Mouse (Mus musculus) embryonic facial prominence, embryonic 13.5 days (tissue): ENCODE measurements around the gene Zfp119a. TPM values are rescaled to one million over a fixed set of nuclear protein-coding genes. Genes with fewer than 3 reads are reported as not detected.

ENCODE experiments used
- ATAC-seq: fragments of 200-750 bp; cut with Nextera tagmentation; 2 replicates; pipeline ENCODE4 v1.8.0; 2017; ENCODE audit warnings: low read depth; ENCODE audit not compliant: insufficient number of reproducible peaks, insufficient read depth, low FRiP score, low TSS enrichment
- H3K27ac ChIP-seq: fragments of 300-500 bp; sonication (generic); 2 replicates; pipeline ENCODE4 v1.5.1; 2015; ENCODE audit warnings: moderate library complexity, mild to moderate bottlenecking, inconsistent platforms
- H3K27me3 ChIP-seq: fragments of 300-500 bp; sonication (generic); 2 replicates; pipeline ENCODE4 v1.6.1; 2015; ENCODE audit warnings: mild to moderate bottlenecking, inconsistent platforms
- H3K36me3 ChIP-seq: fragments of 300-500 bp; sonication (generic); 2 replicates; pipeline ENCODE4 v1.6.1; 2015; ENCODE audit warnings: mild to moderate bottlenecking, inconsistent platforms
- H3K4me1 ChIP-seq: fragments of 300-500 bp; sonication (generic); 2 replicates; pipeline ENCODE4 v1.6.1; 2015; ENCODE audit warnings: inconsistent platforms
- H3K4me2 ChIP-seq: fragments of 300-500 bp; sonication (generic); 2 replicates; pipeline ENCODE4 v1.6.1; 2015; ENCODE audit warnings: moderate library complexity, mild to moderate bottlenecking, inconsistent platforms
- H3K4me3 ChIP-seq: fragments of 300-500 bp; sonication (generic); 2 replicates; pipeline ENCODE4 v1.5.1; 2015; ENCODE audit warnings: mild to moderate bottlenecking, inconsistent platforms
- H3K9ac ChIP-seq: fragments of 300-500 bp; sonication (generic); 2 replicates; pipeline ENCODE4 v1.6.1; 2015; ENCODE audit warnings: mild to moderate bottlenecking, inconsistent platforms
- H3K9me3 ChIP-seq: fragments of 300-500 bp; sonication (generic); 2 replicates; pipeline ENCODE4 v1.6.1; 2016; ENCODE audit warnings: inconsistent platforms
- WGBS: fragments of 180-500 bp; shearing (Covaris S2); methylation state at CpG from one replicate; pipeline ENCODE4 v1.1.7; 2015; ENCODE audit warnings: mixed read lengths; 5-methylcytosine and 5-hydroxymethylcytosine counted together
- polyA plus RNA-seq: library from polyadenylated mRNA; unstranded; fragments of >200 nt; fragmentation: Nextera tagmentation; extraction: Ambion mirVana; gene quantifications from 2 replicates; pipeline ENCODE4 v1.2.1, GENCODE M21; 2015

The Zfp119a gene
- polyA plus RNA-seq, 1 experiment from 2014 or later, result 11.0 TPM

- Histone ChIP-seq H3K4me2 (no peak overlapping the region), H3K9ac (no peak overlapping the region), H3K4me3 (no peak overlapping the region), H3K4me1 (no peaks in the 10 kb centered on the region), H3K27ac (no peak overlapping the region), H3K36me3 (no peaks in the 10 kb centered on the region), H3K9me3 (no peaks in the 10 kb centered on the region), H3K27me3 (no peaks in the 10 kb centered on the region)
- WGBS, result 93% methylated on average over 4 of the region's 4 CpGs
- ATAC-seq, result no peak
These were observed 61.9 kb downstream of the Zfp119a start for GRCm38 (mm10) chr17:55816853-55817252.

Other genes with a start within 250 kb of the Zfp119a start
- gene Pot1b, start 166.3 kb downstream of the Zfp119a start, polyA plus RNA-seq, result 14.9 and 15.4 TPM in 2 replicates
- 0.12 and 0.15 TPM in 2 replicates for gene Adgre4, start 128.9 kb downstream of the Zfp119a start, polyA plus RNA-seq
- gene Zfp959, start 13.2 kb upstream of the Zfp119a start, polyA plus RNA-seq, result 14.6 and 16.5 TPM in 2 replicates
- gene Zfp119b, start 70.6 kb upstream of the Zfp119a start, polyA plus RNA-seq, result 5.8 and 7.2 TPM in 2 replicates
- 1.3 and 1.9 TPM in 2 replicates for gene Ebi3, start 73.7 kb upstream of the Zfp119a start, polyA plus RNA-seq
- gene Yju2, start 80.2 kb upstream of the Zfp119a start, polyA plus RNA-seq, result 27.0 and 29.5 TPM in 2 replicates
- gene Shd, start 91.5 kb upstream of the Zfp119a start, polyA plus RNA-seq, result 35.2 and 35.5 TPM in 2 replicates
- 31.9 and 40.5 TPM in 2 replicates for gene Fsd1, start 107.6 kb upstream of the Zfp119a start, polyA plus RNA-seq
- 10.2 TPM in 2 replicates for gene Stap2, start 126.7 kb upstream of the Zfp119a start, polyA plus RNA-seq
- gene Mpnd, start 126.8 kb upstream of the Zfp119a start, polyA plus RNA-seq, result 132 and 134 TPM in 2 replicates
- 175 and 185 TPM in 2 replicates for gene Sh3gl1, start 157.7 kb upstream of the Zfp119a start, polyA plus RNA-seq
- 25.8 and 34.8 TPM in 2 replicates for gene Chaf1a, start 161.5 kb upstream of the Zfp119a start, polyA plus RNA-seq
- 47.6 and 51.2 TPM in 2 replicates for gene Ubxn6, start 196.1 kb upstream of the Zfp119a start, polyA plus RNA-seq
- gene Hdgfl2, start 200.7 kb upstream of the Zfp119a start, polyA plus RNA-seq, result 151 and 155 TPM in 2 replicates
- 0.07 and 0.10 TPM in 2 replicates for gene Plin4, start 230.9 kb upstream of the Zfp119a start, polyA plus RNA-seq
- 0.17 and 0.30 TPM in 2 replicates for gene Plin5, start 238.7 kb upstream of the Zfp119a start, polyA plus RNA-seq
- gene Lrg1, start 243.1 kb upstream of the Zfp119a start, polyA plus RNA-seq, result 0.24 and 0.30 TPM in 2 replicates